Mouse (Mus musculus) T-helper 1 cell (primary cell): ENCODE results near the gene Srrm3.

Source experiments
- in situ Hi-C: fragments of 300-600 bp; cut with MboI, MseI; formaldehyde crosslinking; loops from one replicate; pipeline ENCODE4 v1.15.1; 2025; ENCODE audit warnings: high pct_unique_total_duplicates

The Srrm3 gene

GRCm38 (mm10) chr5:135806555-135807262, at the start of gene Srrm3:
TSS of gene Srrm3 (plus strand) at chr5:135806890.
- in situ Hi-C loops: no loop called here

GRCm38 (mm10) chr5:135761881-135762280, 44.8 kb upstream of the Srrm3 start:
- in situ Hi-C loops: no loop called here

GRCm38 (mm10) chr5:135763526-135763925, 43.2 kb upstream of the Srrm3 start:
- in situ Hi-C loops: no loop called here

GRCm38 (mm10) chr5:135764971-135765370, 41.7 kb upstream of the Srrm3 start:
- in situ Hi-C loops: loop anchor here (5.0 kb wide), 1 partner anchor 148 kb away; no protein-coding TSS in a partner anchor

- in situ Hi-C loops: no loop called here
Observed at GRCm38 (mm10) chr5:135772519-135772918, 34.2 kb upstream of the Srrm3 start.

- in situ Hi-C loops: no loop called here
Observed at GRCm38 (mm10) chr5:135776546-135776945, 30.1 kb upstream of the Srrm3 start.

- in situ Hi-C loops: no loop called here
Observed at GRCm38 (mm10) chr5:135777796-135778470, 28.8 kb upstream of the Srrm3 start, which contains the start of gene Styxl1. TSS of gene Styxl1 (minus strand) at chr5:135778385.

- in situ Hi-C loops: no loop called here
Observed at GRCm38 (mm10) chr5:135778471-135779445, 27.9 kb upstream of the Srrm3 start, which contains the start of gene Mdh2. TSS of gene Mdh2 (plus strand) at chr5:135778480.

GRCm38 (mm10) chr5:135780331-135780730, 26.4 kb upstream of the Srrm3 start:
- in situ Hi-C loops: no loop called here

GRCm38 (mm10) chr5:135782901-135783300, 23.8 kb upstream of the Srrm3 start:
- in situ Hi-C loops: no loop called here

GRCm38 (mm10) chr5:135793996-135794858, 12.5 kb upstream of the Srrm3 start:
- in situ Hi-C loops: no loop called here

GRCm38 (mm10) chr5:135794859-135795181, 11.9 kb upstream of the Srrm3 start:
- in situ Hi-C loops: no loop called here

- in situ Hi-C loops: no loop called here
Observed at GRCm38 (mm10) chr5:135799746-135800145, 6.9 kb upstream of the Srrm3 start.

- in situ Hi-C loops: no loop called here
Observed at GRCm38 (mm10) chr5:135800927-135801326, 5.8 kb upstream of the Srrm3 start.

GRCm38 (mm10) chr5:135802641-135803040, 4.0 kb upstream of the Srrm3 start:
- in situ Hi-C loops: no loop called here

- in situ Hi-C loops: no loop called here
Observed at GRCm38 (mm10) chr5:135803135-135803534, 3.6 kb upstream of the Srrm3 start.

- in situ Hi-C loops: no loop called here
Observed at GRCm38 (mm10) chr5:135803676-135804075, 3.0 kb upstream of the Srrm3 start.

GRCm38 (mm10) chr5:135804735-135805134, 2.0 kb upstream of the Srrm3 start:
- in situ Hi-C loops: no loop called here

GRCm38 (mm10) chr5:135807263-135807637, 560 bp downstream of the Srrm3 start:
- in situ Hi-C loops: no loop called here

GRCm38 (mm10) chr5:135812991-135813390, 6.3 kb downstream of the Srrm3 start:
- in situ Hi-C loops: no loop called here

GRCm38 (mm10) chr5:135818491-135818890, 11.8 kb downstream of the Srrm3 start:
- in situ Hi-C loops: no loop called here
